7 mouse cellular contexts compared by ENCODE assay signal in the genomic region with DNA sequence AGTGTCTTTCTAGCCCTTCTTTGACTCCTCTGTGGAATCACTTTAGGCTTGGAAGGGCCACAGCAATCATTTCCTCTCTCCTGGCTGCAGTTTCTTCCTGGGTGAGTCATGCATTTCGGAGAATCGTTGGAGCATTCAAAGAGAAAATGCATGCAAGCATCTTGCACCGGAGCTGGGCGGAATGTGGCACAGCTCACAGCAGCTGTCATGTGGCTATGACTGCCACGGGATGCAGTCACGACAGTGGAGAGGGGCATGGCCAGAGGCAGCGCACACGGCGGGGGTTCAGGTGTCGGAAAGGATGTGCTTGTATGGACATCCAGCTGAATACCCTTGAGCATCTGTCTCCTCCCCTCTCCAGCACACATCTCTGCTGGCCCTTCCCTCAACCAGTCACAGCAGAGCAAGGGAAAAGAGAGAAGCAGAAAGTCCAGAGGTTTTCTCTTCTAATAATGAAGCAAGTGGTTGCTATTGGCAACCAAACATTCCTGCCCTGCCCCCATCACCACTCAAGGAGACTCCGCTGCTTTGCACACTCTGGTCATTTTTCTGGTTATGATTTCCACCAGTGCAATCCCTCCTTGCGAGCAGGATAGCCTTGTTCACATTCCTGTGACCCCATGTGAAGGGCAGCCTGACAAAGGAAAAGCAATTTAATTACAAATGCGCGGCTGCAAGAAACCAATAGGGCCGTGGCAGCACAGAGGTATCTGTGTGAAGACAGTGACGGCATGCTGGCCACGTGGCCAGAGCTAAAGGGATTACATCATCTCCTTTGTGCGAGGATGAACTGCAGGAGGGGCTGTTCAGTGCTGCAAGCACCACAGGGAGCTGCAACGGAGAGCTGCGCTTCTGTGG.
DNase-seq lines count a peak whose midpoint lies in the region; ATAC-seq and TF ChIP-seq lines count a peak whose summit lies in the region.

No protein-coding gene starts in this region.

- H3K9me3 ChIP-seq in hindbrain, postnatal 0 days (ENCODE audit: low read length), result no peaks in the 10 kb centered on the region

- H3K4me3 ChIP-seq in hindbrain, postnatal 0 days (ENCODE audit: low read length), result peak overlapping the region; percentile 25

- H3K4me2 ChIP-seq in hindbrain, postnatal 0 days (ENCODE audit: low read depth, low read length), result peak overlapping the region; percentile 62

- H3K4me1 ChIP-seq in hindbrain, postnatal 0 days (ENCODE audit: insufficient read depth, low read length), result peaks cover 48% of the 10 kb centered on the region

- peak; percentile 82 for ATAC-seq in frontal cortex, adult (ENCODE audit: low TSS enrichment)
- peak; percentile 97 for ATAC-seq in hindbrain, postnatal 0 days

- peak; percentile 56 for TF ChIP-seq CTCF in hindbrain, postnatal 0 days (IDR thresholded peaks at IDR 0.05; ENCODE audit: low read depth)

- peak overlapping the region; percentile 45 for H3K9ac ChIP-seq in hindbrain, postnatal 0 days (replicated peaks; ENCODE audit: low read length)

- peak overlapping the region; percentile 89 for H3K27ac ChIP-seq in hindbrain, postnatal 0 days

- WGBS in hindbrain, postnatal 0 days, result 5% methylated on average over 20 of the region's 20 CpGs

- no peaks in the 10 kb centered on the region for H3K27me3 ChIP-seq in hindbrain, postnatal 0 days (ENCODE audit: insufficient read depth, low read length)

- H3K36me3 ChIP-seq in hindbrain, postnatal 0 days (ENCODE audit: insufficient read depth, low read length), result no peaks in the 10 kb centered on the region

- DNase-seq in R1 (ENCODE audit: low read depth, low spot score), result peak; percentile 79
- DNase-seq in cerebellum, adult 8-10 months, result peak; percentile 79
- peak; percentile 94 for DNase-seq in hindbrain, postnatal 0 days (ENCODE audit: low spot score)
- peak; percentile 65 to 76 for DNase-seq in left cerebral cortex, adult 18-20 months (ENCODE audit: low spot score in 2 of 2)
- DNase-seq in lung, postnatal 4 days, result peak; percentile 49 to 60
- DNase-seq in right cerebral cortex, postnatal 25 days, result peak; percentile 78

Comparison
In these comparisons a context has a peak if more than half of its experiments do, and no peak if none do; other contexts are left out.
1. Peak in every context shown above with its lines: DNase-seq, ATAC-seq, H3K4me3 ChIP-seq and H3K27ac ChIP-seq.